18 mouse cellular contexts compared by ENCODE assay signal in the genomic region with DNA sequence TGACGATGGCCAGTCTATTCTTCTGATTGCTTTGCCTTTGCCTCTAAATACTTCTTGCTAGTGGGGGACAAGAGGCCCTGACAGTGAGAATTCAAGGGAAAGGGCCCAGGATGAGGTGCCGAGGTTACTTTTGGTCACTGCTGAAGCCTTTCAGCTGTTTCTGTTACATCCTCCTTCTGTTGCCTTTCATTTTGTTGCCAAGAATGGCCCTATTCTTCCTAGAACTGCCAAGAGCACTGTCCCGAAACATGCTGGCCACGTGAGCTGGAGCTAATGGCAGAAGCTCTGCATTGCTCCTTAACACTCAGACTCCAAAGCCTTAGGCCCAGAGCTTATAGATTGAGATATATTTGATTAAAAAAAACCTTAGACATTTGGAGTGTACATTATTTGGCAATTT.
A peak's percentile ranks its signal among the peaks of the same experiment; 100 is the strongest.
DNase-seq lines count a peak whose midpoint lies in the region; ATAC-seq and TF ChIP-seq lines count a peak whose summit lies in the region.
"Had no signal": no experiment of that assay in that cellular context is flagged by ENCODE, and none has a peak within 500 bp of the region (broad histone marks: within the 10 kb centered on the region; RNA-seq: fewer than 3 reads in every experiment).

No protein-coding gene starts in this region.

- H3K4me3 ChIP-seq in kidney, postnatal 0 days (replicated peaks; ENCODE audit: low read depth, low read length), result no peak overlapping the region
- no peak overlapping the region for H3K4me3 ChIP-seq in kidney, embryonic 14.5 days (ENCODE audit: low read length)
- H3K4me3 ChIP-seq in lung, embryonic 16.5 days (ENCODE audit: low read length), result no peak overlapping the region
- H3K4me3 ChIP-seq: embryonic facial prominence, embryonic 12.5 days; forebrain, embryonic 15.5 days; neural tube, embryonic 13.5 days had no signal

- intact Hi-C loops in heart, postnatal 25 days (cut with DNase I), result no loop called here
- intact Hi-C loops in left cerebral cortex, postnatal 14 days (cut with DNase I), result no loop called here

- DNase-seq in heart, adult 11 months, result peak; percentile 91
- no peak for DNase-seq in heart, postnatal 25 days (ENCODE audit: low spot score)
- DNase-seq in kidney, postnatal 0 days (ENCODE audit: low spot score), result peak; percentile 43
- DNase-seq in cerebellum, adult 9-11 months, result peak; percentile 44
- no peak for DNase-seq in left cerebral cortex, postnatal 14 days (ENCODE audit: low spot score in 2 of 2)
- DNase-seq in adrenal gland, postnatal 25 days, result no peak
- DNase-seq: adrenal gland, adult 8-10 months; B cell, adult 2 months; kidney, adult 18-20 months; liver, postnatal 0 days; spleen, adult 18-20 months; thymus, postnatal 14 days had no signal

- 64% methylated on average over 4 of the region's 4 CpGs for WGBS in kidney, postnatal 0 days
- 76% methylated on average over 4 of the region's 4 CpGs for WGBS in kidney, embryonic 14.5 days
- whole genome bisulfite sequencing in lung, embryonic 16.5 days, result 56% methylated on average over 4 of the region's 4 CpGs

- no peak overlapping the region for H3K9ac ChIP-seq in kidney, postnatal 0 days (ENCODE audit: low read depth, low read length)
- no peak overlapping the region for H3K9ac ChIP-seq in kidney, embryonic 14.5 days (ENCODE audit: low read depth, low read length)
- H3K9ac ChIP-seq in lung, embryonic 16.5 days (ENCODE audit: low read length), result no peak overlapping the region
- H3K9ac ChIP-seq: embryonic facial prominence, embryonic 12.5 days; forebrain, embryonic 15.5 days; liver, postnatal 0 days; neural tube, embryonic 13.5 days had no signal

- no peak for ATAC-seq in kidney, postnatal 0 days (replicated peaks; ENCODE audit: low FRiP score, low read depth)
- no peak for ATAC-seq in kidney, embryonic 14.5 days (ENCODE audit: low FRiP score, low TSS enrichment)
- peak; percentile 95 for ATAC-seq in lung, embryonic 16.5 days (ENCODE audit: low read depth)
- ATAC-seq: forebrain, embryonic 15.5 days; hindbrain, embryonic 16.5 days; liver, postnatal 0 days had no signal

- no peak for TF ChIP-seq CTCF in kidney, postnatal 0 days (IDR thresholded peaks at IDR 0.05; ENCODE audit: low read depth)

- no peaks in the 10 kb centered on the region for H3K27me3 ChIP-seq in kidney, postnatal 0 days (ENCODE audit: insufficient read depth, low read length)
- no peaks in the 10 kb centered on the region for H3K27me3 ChIP-seq in kidney, embryonic 14.5 days (ENCODE audit: control insufficient read depth, insufficient read depth, low read length)
- H3K27me3 ChIP-seq in lung, embryonic 16.5 days (ENCODE audit: control insufficient read depth, insufficient read depth, low read depth, low read length), result no peaks in the 10 kb centered on the region
- H3K27me3 ChIP-seq: embryonic facial prominence, embryonic 12.5 days; forebrain, embryonic 15.5 days; neural tube, embryonic 13.5 days had no signal

- H3K4me2 ChIP-seq in kidney, postnatal 0 days (ENCODE audit: low read length), result no peak overlapping the region
- H3K4me2 ChIP-seq in kidney, embryonic 14.5 days (replicated peaks; ENCODE audit: low read depth, low read length), result no peak overlapping the region
- H3K4me2 ChIP-seq in lung, embryonic 16.5 days (ENCODE audit: low read depth, low read length), result no peak overlapping the region
- H3K4me2 ChIP-seq: embryonic facial prominence, embryonic 12.5 days; forebrain, embryonic 15.5 days; neural tube, embryonic 13.5 days had no signal

- H3K27ac ChIP-seq in kidney, postnatal 0 days, result no peak overlapping the region
- H3K27ac ChIP-seq in kidney, embryonic 14.5 days (ENCODE audit: low read depth, low read length), result no peak overlapping the region
- peak overlapping the region; percentile 11; the same call in 1 of the 2 replicates for H3K27ac ChIP-seq in lung, embryonic 16.5 days (ENCODE audit: low read length)
- H3K27ac ChIP-seq: embryonic facial prominence, embryonic 12.5 days; forebrain, embryonic 15.5 days; neural tube, embryonic 13.5 days had no signal

- no peaks in the 10 kb centered on the region for H3K36me3 ChIP-seq in kidney, postnatal 0 days (ENCODE audit: insufficient read depth, low read length)
- H3K36me3 ChIP-seq in kidney, embryonic 14.5 days (ENCODE audit: control insufficient read depth, insufficient read depth, low read length), result no peaks in the 10 kb centered on the region
- no peaks in the 10 kb centered on the region for H3K36me3 ChIP-seq in lung, embryonic 16.5 days (ENCODE audit: control insufficient read depth, insufficient read depth, low read length)
- H3K36me3 ChIP-seq: embryonic facial prominence, embryonic 12.5 days; forebrain, embryonic 15.5 days; neural tube, embryonic 13.5 days had no signal

- no peaks in the 10 kb centered on the region for H3K9me3 ChIP-seq in kidney, postnatal 0 days (replicated peaks; ENCODE audit: low read length)
- H3K9me3 ChIP-seq in kidney, embryonic 14.5 days (ENCODE audit: control insufficient read depth, low read length), result no peaks in the 10 kb centered on the region
- no peaks in the 10 kb centered on the region for H3K9me3 ChIP-seq in lung, embryonic 16.5 days (ENCODE audit: control insufficient read depth, low read length)
- H3K9me3 ChIP-seq: embryonic facial prominence, embryonic 12.5 days; forebrain, embryonic 15.5 days; neural tube, embryonic 13.5 days had no signal

- no peaks in the 10 kb centered on the region for H3K4me1 ChIP-seq in kidney, postnatal 0 days (replicated peaks; ENCODE audit: insufficient read depth, low read length)
- no peaks in the 10 kb centered on the region for H3K4me1 ChIP-seq in kidney, embryonic 14.5 days (ENCODE audit: control insufficient read depth, insufficient read depth, low read length)
- no peaks in the 10 kb centered on the region for H3K4me1 ChIP-seq in lung, embryonic 16.5 days (replicated peaks; ENCODE audit: control insufficient read depth, insufficient read depth, low read length)
- H3K4me1 ChIP-seq: embryonic facial prominence, embryonic 12.5 days had no signal

Comparison
In these comparisons a context has a peak if more than half of its experiments do, and no peak if none do; other contexts are left out.
1. DNase-seq: peak in heart, adult 11 months (single experiment), kidney, postnatal 0 days (single experiment) and cerebellum, adult 9-11 months (single experiment); none in heart, postnatal 25 days (single experiment), left cerebral cortex, postnatal 14 days (0 of 2) and adrenal gland, postnatal 25 days (single experiment).